Mouse (Mus musculus) intestine, embryonic 14.5 days (tissue): ENCODE data around the gene Bcl2l11. TPM values are rescaled to one million over a fixed set of nuclear protein-coding genes. Genes with fewer than 3 reads are reported as not detected.

Source experiments
- ATAC-seq: fragments of 200-750 bp; cut with Nextera tagmentation; replicated peaks from 2 replicates; pipeline ENCODE4 v1.8.0; 2017; ENCODE audit warnings: low read depth, moderate number of reproducible peaks, moderate TSS enrichment, moderate library complexity; ENCODE audit not compliant: low FRiP score, low TSS enrichment
- DNase-seq: peaks from one replicate; pipeline ENCODE4 v3.0.0-alpha.2; 2018; ENCODE audit warnings: low spot score
- H3K27ac ChIP-seq: fragments of 300-500 bp; sonication (generic); 2 replicates; pipeline ENCODE4 v1.5.1; 2014; ENCODE audit warnings: low read depth, mild to moderate bottlenecking, control low read depth
- H3K27me3 ChIP-seq: fragments of 300-500 bp; sonication (generic); replicated peaks from 2 replicates; pipeline ENCODE4 v1.6.1; 2014; ENCODE audit warnings: low read length, control low read depth; ENCODE audit not compliant: control insufficient read depth, insufficient read depth
- H3K36me3 ChIP-seq: fragments of 300-500 bp; sonication (generic); 2 replicates; pipeline ENCODE4 v1.6.1; 2014; ENCODE audit warnings: low read length, control low read depth; ENCODE audit not compliant: control insufficient read depth, insufficient read depth
- H3K4me1 ChIP-seq: fragments of 300-500 bp; sonication (generic); replicated peaks from 2 replicates; pipeline ENCODE4 v1.6.1; 2014; ENCODE audit warnings: low read length, control low read depth, mixed read lengths; ENCODE audit not compliant: control insufficient read depth, insufficient read depth
- H3K4me2 ChIP-seq: fragments of 300-500 bp; sonication (generic); 2 replicates; pipeline ENCODE4 v1.6.1; 2014; ENCODE audit warnings: low read length
- H3K4me3 ChIP-seq: fragments of 300-500 bp; sonication (generic); 2 replicates; pipeline ENCODE4 v1.5.1; 2014; ENCODE audit warnings: low read depth, low read length, control low read depth, mixed read lengths
- H3K9ac ChIP-seq: fragments of 300-500 bp; sonication (generic); 2 replicates; pipeline ENCODE4 v1.6.1; 2014; ENCODE audit warnings: mild to moderate bottlenecking, low read length
- H3K9me3 ChIP-seq: fragments of 300-500 bp; sonication (generic); 2 replicates; pipeline ENCODE4 v1.6.1; 2016; ENCODE audit warnings: low read length, control low read depth; ENCODE audit not compliant: control insufficient read depth
- WGBS: fragments of 180-500 bp; shearing (Covaris S2); extraction: QIAGEN DNeasy Blood & Tissue Kit; methylation state at CpG from one replicate; pipeline ENCODE4 v1.1.7; 2014; 5-methylcytosine and 5-hydroxymethylcytosine counted together
- polyA plus RNA-seq: library from polyadenylated mRNA; unstranded; fragments of >200 nt; fragmentation: Nextera tagmentation; extraction: Ambion mirVana; gene quantifications from 2 replicates; pipeline ENCODE4 v1.2.1, GENCODE M21; 2014

Gene Bcl2l11
- polyA plus RNA-seq, 1 experiment from 2014 or later: 14.1 TPM

DNA sequence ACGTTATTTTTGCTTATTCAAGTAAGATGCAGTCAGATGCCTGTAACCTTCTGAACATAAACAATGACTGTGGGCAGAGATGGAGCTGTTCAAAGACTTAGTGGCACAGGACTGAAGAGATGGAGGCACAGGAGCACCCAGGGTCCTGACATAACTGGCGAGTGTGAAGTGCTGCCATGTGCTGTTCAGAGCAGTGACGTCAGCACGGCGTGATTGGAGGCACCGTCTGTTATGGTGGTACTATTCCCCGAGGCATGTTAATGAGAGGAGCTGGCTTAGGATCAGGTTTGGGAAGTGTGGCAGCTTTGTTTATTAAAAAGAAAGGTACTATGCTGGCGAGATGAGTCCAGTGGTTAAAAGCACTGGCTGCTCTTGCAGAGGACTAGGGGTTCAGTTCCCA lies 13.1 kb downstream of the Bcl2l11 start:
- 73% methylated on average over 8 of the region's 8 CpGs for WGBS
- ATAC-seq (no peak), DNase-seq (no peak)
- Histone ChIP-seq H3K36me3 (peaks cover 47% of the 10 kb centered on the region), H3K4me1 (no peaks in the 10 kb centered on the region; the same call in 1 of the 2 replicates), H3K4me2 (no peak overlapping the region), H3K9ac (no peak overlapping the region), H3K27ac (no peak overlapping the region), H3K4me3 (no peak overlapping the region), H3K9me3 (no peaks in the 10 kb centered on the region), H3K27me3 (no peaks in the 10 kb centered on the region)

DNA sequence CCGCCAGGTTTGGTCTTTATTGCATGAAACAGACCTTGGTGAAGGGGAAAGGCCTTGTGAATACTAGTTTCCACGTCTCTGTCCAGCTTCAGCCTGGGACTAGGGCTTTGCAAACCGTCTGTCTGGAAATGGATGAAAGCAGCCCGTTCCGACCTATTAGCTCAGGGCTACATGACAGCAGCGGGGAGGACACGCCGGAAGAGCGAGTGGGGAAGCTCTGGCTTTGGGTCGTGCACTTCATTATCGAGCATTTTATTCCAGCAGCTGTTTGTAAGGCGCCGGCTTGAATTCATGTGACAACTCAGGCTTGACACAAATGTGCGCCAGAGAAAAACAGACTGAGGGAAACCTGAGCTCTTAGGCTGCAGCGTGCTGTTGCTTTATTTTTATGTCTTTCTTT lies 13.9 kb downstream of the Bcl2l11 start:
- WGBS: 78% methylated on average over 15 of the region's 15 CpGs

DNA sequence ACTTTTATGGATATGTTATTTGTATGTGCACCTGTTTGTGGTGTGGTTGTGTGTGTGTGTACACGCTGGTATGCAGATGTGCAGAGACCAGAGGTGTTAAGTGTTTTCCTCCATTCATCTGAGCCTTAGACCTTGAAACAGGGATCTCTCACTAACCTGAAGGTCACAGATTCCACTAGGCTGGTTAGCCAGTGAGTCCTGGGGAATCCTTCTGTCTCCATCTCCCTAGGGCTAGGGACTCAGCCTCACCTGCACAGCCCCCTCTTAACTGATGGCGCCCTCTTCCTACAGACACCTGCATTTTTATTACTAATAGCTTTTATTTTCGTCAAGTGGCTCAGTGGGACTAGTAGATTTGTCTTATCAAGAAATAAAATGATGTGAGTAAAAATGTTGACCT lies 14.3 kb downstream of the Bcl2l11 start:
- Histone ChIP-seq H3K27me3 (no peaks in the 10 kb centered on the region), H3K4me2 (no peak overlapping the region), H3K4me1 (no peaks in the 10 kb centered on the region), H3K9ac (no peak overlapping the region), H3K27ac (no peak overlapping the region), H3K9me3 (no peaks in the 10 kb centered on the region), H3K36me3 (peaks cover 34% of the 10 kb centered on the region), H3K4me3 (no peak overlapping the region)
- WGBS: 80% methylated on average over 3 of the region's 3 CpGs
- ATAC-seq: no peak
- no peak for DNase-seq

More for the DNA sequence above, 13.9 kb downstream of the Bcl2l11 start:
- Histone ChIP-seq H3K4me3 (no peak overlapping the region), H3K4me2 (no peak overlapping the region), H3K9ac (no peak overlapping the region), H3K9me3 (no peaks in the 10 kb centered on the region), H3K27me3 (no peaks in the 10 kb centered on the region), H3K27ac (no peak overlapping the region), H3K36me3 (peaks cover 38% of the 10 kb centered on the region), H3K4me1 (no peaks in the 10 kb centered on the region)
- no peak for DNase-seq
- ATAC-seq: no peak

GRCm38 (mm10) chr2:128143992-128144391 lies 18.2 kb downstream of the Bcl2l11 start:
- Histone ChIP-seq H3K4me1 (no peaks in the 10 kb centered on the region; the same call in 1 of the 2 replicates), H3K9ac (no peak overlapping the region), H3K36me3 (peaks cover 33% of the 10 kb centered on the region), H3K4me3 (no peak overlapping the region), H3K27ac (no peak overlapping the region), H3K4me2 (no peak overlapping the region), H3K27me3 (no peaks in the 10 kb centered on the region), H3K9me3 (no peaks in the 10 kb centered on the region)
- no peak for ATAC-seq
- DNase-seq: no peak

DNA sequence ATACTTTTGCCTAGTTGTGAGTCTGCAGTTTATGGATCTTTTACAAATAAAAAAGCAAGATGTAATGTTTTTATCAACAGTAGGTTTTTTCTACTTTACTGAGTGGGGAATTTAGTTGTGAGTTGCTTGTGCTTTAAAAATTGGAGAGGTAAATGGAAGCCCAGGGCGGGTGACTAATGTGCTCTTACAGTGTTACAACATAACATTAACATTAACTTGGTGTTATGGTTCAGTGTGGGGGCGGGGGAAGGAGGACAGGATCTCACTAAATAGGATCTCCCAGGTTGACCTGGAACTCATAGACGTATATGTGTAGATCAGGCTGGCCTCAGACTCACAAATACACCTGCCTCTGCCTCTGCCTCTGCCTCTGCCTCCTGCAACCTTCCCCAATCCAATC lies 19.6 kb downstream of the Bcl2l11 start:
- WGBS: 64% methylated on average over 3 of the region's 3 CpGs
- Histone ChIP-seq H3K4me3 (no peak overlapping the region), H3K9ac (no peak overlapping the region), H3K4me2 (no peak overlapping the region), H3K4me1 (no peaks in the 10 kb centered on the region; the same call in 1 of the 2 replicates), H3K9me3 (no peaks in the 10 kb centered on the region), H3K27me3 (no peaks in the 10 kb centered on the region), H3K36me3 (peaks cover 36% of the 10 kb centered on the region), H3K27ac (no peak overlapping the region)
- DNase-seq (no peak), ATAC-seq (no peak)

- H3K4me2 ChIP-seq: no peak overlapping the region
- H3K9me3 ChIP-seq: no peaks in the 10 kb centered on the region
- no peak overlapping the region for H3K9ac ChIP-seq
- H3K27me3 ChIP-seq: no peaks in the 10 kb centered on the region
- no peak overlapping the region for H3K4me3 ChIP-seq
- no peak for ATAC-seq
- no peak for DNase-seq
- H3K27ac ChIP-seq: no peak overlapping the region
- WGBS: 84% methylated on average over 5 of the region's 5 CpGs
- no peaks in the 10 kb centered on the region; the same call in 1 of the 2 replicates for H3K4me1 ChIP-seq
- peaks cover 44% of the 10 kb centered on the region for H3K36me3 ChIP-seq
Measured at GRCm38 (mm10) chr2:128149596-128149995, 23.8 kb downstream of the Bcl2l11 start.

DNA sequence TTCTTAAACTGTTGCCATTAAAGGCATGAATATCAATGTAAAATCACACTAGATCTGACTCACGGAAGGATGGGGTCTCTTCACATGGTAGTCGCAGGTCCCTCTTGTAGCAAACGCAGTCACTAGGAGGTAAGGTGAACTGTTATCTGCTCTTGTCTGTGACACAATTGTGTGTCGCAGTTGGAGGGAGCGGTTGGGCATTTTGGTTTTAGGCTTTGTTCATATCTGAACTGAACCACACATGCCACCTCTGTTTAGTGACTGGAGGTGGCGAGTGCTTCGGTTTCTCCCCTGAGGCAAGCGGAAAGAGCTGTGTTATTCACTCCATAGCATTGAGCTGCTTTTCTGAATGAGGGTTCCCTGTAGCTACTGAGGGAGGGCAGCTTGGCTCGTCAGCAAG lies 26.4 kb downstream of the Bcl2l11 start:
- no peak overlapping the region for H3K27ac ChIP-seq
- H3K9me3 ChIP-seq: no peaks in the 10 kb centered on the region
- ATAC-seq: no peak
- peaks cover 12% of the 10 kb centered on the region for H3K4me1 ChIP-seq
- no peak overlapping the region for H3K4me3 ChIP-seq
- H3K4me2 ChIP-seq: no peak overlapping the region
- H3K36me3 ChIP-seq: peaks cover 40% of the 10 kb centered on the region
- H3K9ac ChIP-seq: no peak overlapping the region
- DNase-seq: no peak
- H3K27me3 ChIP-seq: no peaks in the 10 kb centered on the region
- 88% methylated on average over 9 of the region's 9 CpGs for WGBS

- Histone ChIP-seq H3K9ac (no peak overlapping the region), H3K36me3 (peaks cover 32% of the 10 kb centered on the region), H3K4me2 (no peak overlapping the region), H3K4me1 (peaks cover 19% of the 10 kb centered on the region), H3K27me3 (no peaks in the 10 kb centered on the region), H3K9me3 (no peaks in the 10 kb centered on the region), H3K27ac (no peak overlapping the region), H3K4me3 (no peak overlapping the region)
- DNase-seq (no peak), ATAC-seq (no peak)
- 82% methylated on average over 16 of the region's 16 CpGs for WGBS
Measured at GRCm38 (mm10) chr2:128152845-128153550, 27.2 kb downstream of the Bcl2l11 start.

DNA sequence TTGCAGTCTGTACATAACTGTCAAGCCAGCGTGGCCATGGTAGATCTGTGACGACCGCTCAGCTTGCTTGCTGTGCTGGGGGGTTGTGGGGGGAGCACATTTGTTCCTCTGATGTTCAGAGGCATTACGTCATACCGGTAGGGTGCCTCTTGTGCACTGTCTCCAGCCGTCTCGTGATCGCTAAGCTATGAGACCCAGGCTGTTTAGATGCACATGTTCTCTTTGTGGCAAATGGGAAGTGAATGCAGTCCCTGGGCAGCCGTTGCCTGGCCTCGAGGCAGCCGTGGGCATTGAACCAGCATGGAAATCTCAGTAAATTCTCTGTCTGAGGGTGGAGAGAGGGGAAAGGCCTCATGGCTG lies 27.7 kb downstream of the Bcl2l11 start:
- Histone ChIP-seq H3K27me3 (no peaks in the 10 kb centered on the region), H3K4me2 (no peak overlapping the region), H3K4me3 (no peak overlapping the region), H3K36me3 (peaks cover 26% of the 10 kb centered on the region), H3K9me3 (no peaks in the 10 kb centered on the region), H3K4me1 (peaks cover 23% of the 10 kb centered on the region), H3K9ac (no peak overlapping the region), H3K27ac (no peak overlapping the region)
- no peak for ATAC-seq
- no peak for DNase-seq
- WGBS: 83% methylated on average over 11 of the region's 11 CpGs
